Mouse (Mus musculus): ENCODE measurements around the gene Setd5. TPM values are rescaled to one million over a fixed set of nuclear protein-coding genes. Genes with fewer than 3 reads are reported as not detected.
A peak's percentile ranks its signal among the peaks of the same experiment; 100 is the strongest.

Gene Setd5
- polyA plus RNA-seq, 1 experiment from 2014 or later, result 45.4 TPM

GRCm38 (mm10) chr6:113037946-113038734 lies 39.0 kb upstream of the Setd5 start:
- peak; percentile 71 for ATAC-seq
- Histone ChIP-seq H3K27me3 (replicated peaks; ENCODE audit: control insufficient read depth, insufficient read depth, low read length) (no peaks in the 10 kb centered on the region), H3K36me3 (ENCODE audit: control insufficient read depth, insufficient read depth, low read length) (no peaks in the 10 kb centered on the region), H3K27ac (ENCODE audit: low read depth, low read length) (no peak overlapping the region), H3K4me3 (ENCODE audit: low read length) (no peak overlapping the region), H3K4me1 (ENCODE audit: control insufficient read depth, insufficient read depth, low read depth, low read length) (peaks cover 6% of the 10 kb centered on the region), H3K9me3 (ENCODE audit: control insufficient read depth, low read length) (no peaks in the 10 kb centered on the region), H3K9ac (ENCODE audit: low read depth, low read length) (peak overlapping the region; percentile 39; the same call in 1 of the 2 replicates), H3K4me2 (ENCODE audit: low read length) (peak overlapping the region; percentile 42)
- WGBS, result 9% methylated on average over 19 of the region's 19 CpGs

- Histone ChIP-seq H3K4me3 (ENCODE audit: low read length) (no peak overlapping the region), H3K9me3 (ENCODE audit: control insufficient read depth, low read length) (no peaks in the 10 kb centered on the region)
- no peak for ATAC-seq
These were observed 38.5 kb upstream of the Setd5 start for GRCm38 (mm10) chr6:113038735-113039058.

DNA sequence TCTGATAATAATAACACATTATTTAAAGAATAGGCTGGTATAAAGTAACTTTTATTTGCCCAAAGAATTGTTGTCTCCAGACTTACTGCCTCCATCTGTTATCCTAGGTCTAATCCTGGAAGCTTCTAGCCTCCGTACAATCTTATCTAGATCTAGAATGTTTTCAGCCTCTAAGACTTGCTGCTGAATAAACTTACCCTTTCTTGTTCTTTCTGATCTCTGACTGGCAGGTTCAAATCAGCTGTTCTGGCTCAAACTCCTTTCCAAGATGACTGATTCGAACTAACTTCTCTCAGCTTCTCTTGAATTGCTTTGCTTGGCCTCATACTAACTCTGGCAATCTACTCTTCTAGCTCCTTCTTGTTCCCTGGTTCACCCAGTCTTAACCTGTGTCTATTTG lies 36.8 kb upstream of the Setd5 start:
- Histone ChIP-seq H3K27ac (ENCODE audit: low read depth, low read length) (no peak overlapping the region), H3K27me3 (replicated peaks; ENCODE audit: control insufficient read depth, insufficient read depth, low read length) (no peaks in the 10 kb centered on the region), H3K4me2 (ENCODE audit: low read length) (no peak overlapping the region), H3K36me3 (ENCODE audit: control insufficient read depth, insufficient read depth, low read length) (no peaks in the 10 kb centered on the region), H3K4me3 (ENCODE audit: low read length) (no peak overlapping the region), H3K4me1 (ENCODE audit: control insufficient read depth, insufficient read depth, low read depth, low read length) (peaks cover 9% of the 10 kb centered on the region), H3K9me3 (ENCODE audit: control insufficient read depth, low read length) (no peaks in the 10 kb centered on the region), H3K9ac (ENCODE audit: low read depth, low read length) (no peak overlapping the region)
- no peak for ATAC-seq
- WGBS, result 86% methylated on average over 2 of the region's 2 CpGs

More at GRCm38 (mm10) chr6:113038735-113039058, 38.5 kb upstream of the Setd5 start:
- H3K9ac ChIP-seq (ENCODE audit: low read depth, low read length), result 0 out of 2 replicates have a peak overlapping the region, but pooled peaks have one; percentile 6
- peaks cover 6% of the 10 kb centered on the region for H3K4me1 ChIP-seq (ENCODE audit: control insufficient read depth, insufficient read depth, low read depth, low read length)
- 54% methylated on average over 5 of the region's 5 CpGs for WGBS
- H3K27me3 ChIP-seq (replicated peaks; ENCODE audit: control insufficient read depth, insufficient read depth, low read length), result no peaks in the 10 kb centered on the region
- peak overlapping the region; percentile 42 for H3K4me2 ChIP-seq (ENCODE audit: low read length)
- no peaks in the 10 kb centered on the region for H3K36me3 ChIP-seq (ENCODE audit: control insufficient read depth, insufficient read depth, low read length)
- no peak overlapping the region for H3K27ac ChIP-seq (ENCODE audit: low read depth, low read length)

DNA sequence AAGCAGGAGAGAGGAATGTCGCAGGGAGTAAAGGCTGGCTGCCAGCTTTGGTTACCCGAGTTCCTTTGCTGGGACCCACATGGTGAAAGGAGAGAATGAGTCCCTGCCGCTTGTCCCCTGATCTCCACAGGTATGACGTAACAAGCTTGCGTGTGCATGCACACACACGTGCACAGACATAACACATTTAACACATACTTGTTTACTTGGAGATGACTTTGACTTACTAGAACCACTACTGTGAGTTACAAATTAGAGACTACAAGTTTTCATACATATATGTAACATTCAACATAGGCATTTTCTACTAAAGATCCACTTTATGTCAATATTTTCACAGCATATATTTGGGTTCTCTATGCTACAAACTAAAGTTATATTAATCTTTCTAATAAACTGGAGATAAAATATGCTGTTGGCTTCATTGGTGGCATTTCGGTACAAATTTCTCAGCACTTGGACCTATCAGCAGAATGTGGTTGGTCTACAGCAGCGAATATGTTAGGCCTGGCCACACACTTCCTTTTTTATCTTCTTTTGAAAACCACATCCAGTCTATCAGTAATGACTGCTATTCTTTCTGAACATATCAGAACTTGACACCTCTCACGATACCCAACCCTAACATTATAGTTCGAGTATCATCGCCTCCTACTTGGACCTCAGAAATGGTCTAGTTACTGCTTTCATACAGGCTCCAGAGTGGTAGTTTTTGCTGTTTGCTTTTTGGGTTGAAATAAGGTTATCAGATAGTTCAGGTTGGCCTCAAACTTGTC lies 35.8 kb upstream of the Setd5 start:
- H3K4me3 ChIP-seq (ENCODE audit: low read length), result no peak overlapping the region
- H3K4me2 ChIP-seq (ENCODE audit: low read length), result no peak overlapping the region
- WGBS, result 91% methylated on average over 11 of the region's 11 CpGs
- H3K27ac ChIP-seq (ENCODE audit: low read depth, low read length), result no peak overlapping the region
- no peaks in the 10 kb centered on the region for H3K36me3 ChIP-seq (ENCODE audit: control insufficient read depth, insufficient read depth, low read length)
- no peaks in the 10 kb centered on the region for H3K27me3 ChIP-seq (replicated peaks; ENCODE audit: control insufficient read depth, insufficient read depth, low read length)
- no peak overlapping the region for H3K9ac ChIP-seq (ENCODE audit: low read depth, low read length)
- ATAC-seq, result no peak
- peaks cover 12% of the 10 kb centered on the region for H3K4me1 ChIP-seq (ENCODE audit: control insufficient read depth, insufficient read depth, low read depth, low read length)
- H3K9me3 ChIP-seq (ENCODE audit: control insufficient read depth, low read length), result no peaks in the 10 kb centered on the region

- ATAC-seq, result peak; percentile 58
- WGBS, result 2% methylated on average over 11 of the region's 11 CpGs
- peak overlapping the region; percentile 79 for H3K9ac ChIP-seq (ENCODE audit: low read depth, low read length)
- peak overlapping the region; percentile 80 for H3K4me3 ChIP-seq (ENCODE audit: low read length)
- H3K27ac ChIP-seq (ENCODE audit: low read depth, low read length), result peak overlapping the region; percentile 88
- H3K9me3 ChIP-seq (ENCODE audit: control insufficient read depth, low read length), result no peaks in the 10 kb centered on the region
- H3K4me2 ChIP-seq (ENCODE audit: low read length), result peak overlapping the region; percentile 95
- H3K27me3 ChIP-seq (replicated peaks; ENCODE audit: control insufficient read depth, insufficient read depth, low read length), result no peaks in the 10 kb centered on the region
- peaks cover 2% of the 10 kb centered on the region; the same call in 1 of the 2 replicates for H3K36me3 ChIP-seq (ENCODE audit: control insufficient read depth, insufficient read depth, low read length)
- peaks cover 18% of the 10 kb centered on the region for H3K4me1 ChIP-seq (ENCODE audit: control insufficient read depth, insufficient read depth, low read depth, low read length)
These were observed 31.6 kb upstream of the Setd5 start for GRCm38 (mm10) chr6:113045575-113045974.

DNA sequence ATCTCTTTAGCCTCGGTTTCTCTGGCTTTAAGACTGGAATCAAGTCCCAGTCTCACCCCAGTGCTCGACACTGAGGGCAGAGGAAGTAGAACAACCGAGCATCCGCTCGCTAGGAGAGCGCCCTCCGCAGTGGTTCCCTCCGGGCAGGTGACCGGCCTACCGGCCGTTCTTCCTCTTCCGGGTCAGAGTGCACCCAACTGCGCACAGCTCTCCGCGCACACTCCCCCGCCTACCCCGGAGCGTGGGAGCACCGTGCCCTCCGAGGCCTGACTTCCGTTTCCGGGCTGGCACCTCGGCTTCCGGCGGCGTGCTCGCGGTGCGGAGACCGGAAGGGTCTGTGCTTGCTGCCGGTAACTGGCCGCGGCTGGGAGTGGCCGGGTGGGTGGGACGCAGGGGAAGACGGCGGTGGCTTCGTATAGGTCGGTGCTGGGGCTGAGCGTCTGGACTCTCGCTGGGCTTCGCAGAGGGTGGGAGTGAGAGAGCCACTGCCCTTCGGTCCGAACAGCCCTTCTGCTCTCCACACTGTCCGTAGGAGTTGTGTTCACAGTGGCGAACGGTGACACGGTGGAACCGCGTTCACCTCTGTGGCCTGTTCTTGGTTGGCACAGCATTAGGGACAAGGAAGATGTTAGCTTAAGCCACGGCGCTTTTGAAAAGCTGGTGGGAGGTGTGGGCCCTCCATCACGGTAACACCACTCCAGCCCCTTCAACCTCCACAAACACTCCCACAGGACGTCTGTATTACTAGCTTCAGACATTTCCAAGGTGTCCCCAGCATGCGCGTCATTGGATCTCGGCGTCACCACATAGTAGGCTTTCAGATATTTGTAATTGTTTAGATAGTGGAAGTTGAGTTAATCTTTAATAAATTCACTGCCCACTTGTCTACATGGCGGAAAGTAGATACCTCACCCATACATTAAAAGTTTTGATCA lies 30.9 kb upstream of the Setd5 start, which contains the start of gene Thumpd3:
Gene Thumpd3 (plus strand): TSS at position 185 of the 935 bp plus-strand sequence.
- Histone ChIP-seq H3K27me3 (replicated peaks; ENCODE audit: control insufficient read depth, insufficient read depth, low read length) (no peaks in the 10 kb centered on the region), H3K27ac (ENCODE audit: low read depth, low read length) (peak within 1 kb of the TSS; percentile 88), H3K4me2 (ENCODE audit: low read length) (peak within 1 kb of the TSS; percentile 95), H3K36me3 (ENCODE audit: control insufficient read depth, insufficient read depth, low read length) (peaks cover 7% of the 10 kb centered on the region), H3K4me1 (ENCODE audit: control insufficient read depth, insufficient read depth, low read depth, low read length) (peaks cover 18% of the 10 kb centered on the region), H3K4me3 (ENCODE audit: low read length) (peak within 1 kb of the TSS; percentile 80), H3K9me3 (ENCODE audit: control insufficient read depth, low read length) (no peaks in the 10 kb centered on the region), H3K9ac (ENCODE audit: low read depth, low read length) (peak within 1 kb of the TSS; percentile 79)
- WGBS, result under 1% methylated on average over 56 of the region's 59 CpGs
- peak; percentile 100 for ATAC-seq

DNA sequence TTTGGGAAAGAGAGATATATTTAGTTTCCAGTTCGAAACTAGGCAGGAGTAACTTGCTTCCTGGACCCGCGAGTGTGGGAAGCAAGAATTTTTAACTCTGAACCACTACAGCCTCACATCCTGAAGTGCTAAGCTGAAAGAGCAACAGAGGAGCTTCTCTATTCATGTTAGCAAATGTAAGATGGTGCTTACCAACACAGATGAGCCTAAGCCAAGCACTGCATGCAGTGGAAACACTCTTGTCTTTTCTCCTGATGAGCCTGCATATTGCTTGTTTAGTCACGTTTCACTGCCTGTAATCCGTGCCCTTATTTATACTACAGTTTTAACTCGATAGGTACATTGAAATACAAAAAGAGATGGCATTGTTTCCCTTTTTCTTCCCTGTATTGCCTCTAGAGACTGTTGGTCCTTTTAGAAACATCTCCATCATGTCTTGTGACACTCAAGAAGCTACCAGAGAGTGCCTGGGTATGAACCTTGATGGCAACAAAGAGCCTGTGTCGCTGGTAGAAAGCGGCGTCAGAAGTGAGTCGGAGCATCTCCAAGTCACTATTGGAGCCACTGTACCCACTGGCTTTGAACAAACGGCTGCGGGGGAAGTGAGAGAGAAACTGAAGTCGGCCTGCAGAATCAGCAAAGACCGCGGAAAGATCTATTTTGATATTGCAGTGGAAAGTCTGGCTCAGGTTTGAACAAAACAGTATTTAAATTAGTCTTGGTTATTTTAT lies 30.0 kb upstream of the Setd5 start:
- peaks cover 18% of the 10 kb centered on the region for H3K4me1 ChIP-seq (ENCODE audit: control insufficient read depth, insufficient read depth, low read depth, low read length)
- H3K36me3 ChIP-seq (ENCODE audit: control insufficient read depth, insufficient read depth, low read length), result peaks cover 10% of the 10 kb centered on the region
- H3K4me2 ChIP-seq (ENCODE audit: low read length), result peak overlapping the region; percentile 85
- H3K9me3 ChIP-seq (ENCODE audit: control insufficient read depth, low read length), result no peaks in the 10 kb centered on the region
- H3K4me3 ChIP-seq (ENCODE audit: low read length), result peak overlapping the region; percentile 80
- no peak for ATAC-seq
- peak overlapping the region; percentile 77 for H3K9ac ChIP-seq (ENCODE audit: low read depth, low read length)
- H3K27me3 ChIP-seq (replicated peaks; ENCODE audit: control insufficient read depth, insufficient read depth, low read length), result no peaks in the 10 kb centered on the region
- 66% methylated on average over 15 of the region's 15 CpGs for WGBS
- no peak overlapping the region for H3K27ac ChIP-seq (ENCODE audit: low read depth, low read length)

DNA sequence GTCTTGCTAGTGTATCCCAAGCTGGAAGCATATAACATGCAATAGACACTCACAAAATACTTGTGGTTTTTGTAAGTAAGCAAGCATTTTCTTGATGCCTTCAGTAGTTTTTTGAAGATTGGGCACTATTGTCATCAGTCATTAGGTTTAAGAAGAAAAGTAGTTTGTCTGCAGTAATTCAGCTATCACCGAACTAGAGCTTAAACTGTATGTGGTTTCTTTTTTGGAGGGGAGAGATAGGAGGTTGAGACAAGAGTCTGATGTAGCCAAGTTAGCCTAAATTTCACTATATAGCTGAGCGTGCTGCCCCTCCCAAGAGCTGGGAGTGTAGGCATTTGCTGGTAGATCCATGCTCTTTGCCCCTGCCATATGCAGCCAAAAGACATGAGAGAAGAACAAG lies 28.8 kb upstream of the Setd5 start:
- Histone ChIP-seq H3K4me2 (ENCODE audit: low read length) (no peak overlapping the region), H3K9me3 (ENCODE audit: control insufficient read depth, low read length) (no peaks in the 10 kb centered on the region), H3K36me3 (ENCODE audit: control insufficient read depth, insufficient read depth, low read length) (peaks cover 10% of the 10 kb centered on the region), H3K4me3 (ENCODE audit: low read length) (no peak overlapping the region), H3K27ac (ENCODE audit: low read depth, low read length) (no peak overlapping the region), H3K27me3 (replicated peaks; ENCODE audit: control insufficient read depth, insufficient read depth, low read length) (no peaks in the 10 kb centered on the region), H3K4me1 (ENCODE audit: control insufficient read depth, insufficient read depth, low read depth, low read length) (peaks cover 18% of the 10 kb centered on the region), H3K9ac (ENCODE audit: low read depth, low read length) (no peak overlapping the region)
- WGBS, result 96% methylated on average over 2 of the region's 2 CpGs
- ATAC-seq, result no peak

All from hindbrain, embryonic 16.5 days (tissue).